Mouse (Mus musculus) lung, adult 18-20 months (tissue): ENCODE results near the gene Pmpca.

Experiments used
- DNase-seq, 2 experiments: peaks; one replicate each; pipeline ENCODE4 v3.0.0; 2022; ENCODE audit warnings: mixed read lengths in 2 of 2

Gene Pmpca

DNA sequence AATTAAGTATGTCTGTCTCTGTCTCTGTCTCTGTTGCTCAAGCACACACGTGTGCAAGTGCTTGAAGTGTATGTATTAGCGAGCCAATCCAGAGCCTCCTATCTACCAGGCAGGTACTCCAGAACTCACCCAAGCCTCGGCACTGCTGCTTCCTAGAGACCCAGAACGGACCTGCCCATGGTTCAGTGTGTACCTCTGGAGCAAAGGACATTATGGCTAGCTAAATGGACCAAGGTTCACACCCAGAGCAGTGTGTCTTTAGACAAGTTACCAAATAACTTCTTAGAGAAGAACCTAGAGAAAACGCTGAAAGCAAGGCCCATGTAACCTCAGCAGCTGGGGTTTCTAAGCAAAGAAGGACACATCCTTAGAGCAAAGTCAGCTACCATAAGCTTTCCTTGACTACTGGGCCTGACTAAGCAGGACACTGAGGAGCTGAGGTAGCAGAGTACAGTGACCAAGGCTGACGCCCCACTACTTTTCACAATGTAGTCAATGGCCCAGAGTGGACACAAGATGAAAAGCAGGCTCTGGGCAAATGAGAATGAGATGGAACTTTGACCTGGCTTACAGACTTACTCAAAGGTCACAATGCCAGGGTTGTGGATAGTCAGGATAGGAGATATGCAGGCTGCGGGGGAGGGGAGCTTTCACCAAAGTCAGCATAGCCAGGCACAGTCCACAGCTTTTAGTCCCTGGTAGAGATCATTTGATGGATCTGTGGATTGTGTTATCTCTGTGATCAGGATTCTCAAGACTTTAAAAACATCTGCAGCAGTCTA lies 45.8 kb downstream of the Pmpca start:
- DNase-seq = no peak

DNA sequence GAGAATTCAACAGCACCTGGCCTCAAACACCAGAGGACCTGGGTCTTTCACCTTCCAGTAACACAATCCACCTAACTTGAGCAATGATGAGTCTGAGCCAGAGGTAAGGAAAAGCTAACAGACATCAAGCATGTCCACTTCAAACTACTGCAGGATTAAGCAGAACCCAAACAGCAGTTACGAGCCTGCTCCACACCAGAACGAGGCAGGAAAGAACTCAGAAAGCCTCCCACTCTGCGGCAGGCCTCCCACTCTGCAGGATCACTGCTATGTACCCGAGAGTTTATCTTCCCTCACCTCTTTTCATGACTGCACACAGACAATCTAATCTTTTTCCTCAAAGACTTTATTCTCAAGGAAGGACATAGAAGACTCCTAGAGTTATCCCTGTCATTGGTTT lies 48.1 kb downstream of the Pmpca start:
- DNase-seq = no peak

DNA sequence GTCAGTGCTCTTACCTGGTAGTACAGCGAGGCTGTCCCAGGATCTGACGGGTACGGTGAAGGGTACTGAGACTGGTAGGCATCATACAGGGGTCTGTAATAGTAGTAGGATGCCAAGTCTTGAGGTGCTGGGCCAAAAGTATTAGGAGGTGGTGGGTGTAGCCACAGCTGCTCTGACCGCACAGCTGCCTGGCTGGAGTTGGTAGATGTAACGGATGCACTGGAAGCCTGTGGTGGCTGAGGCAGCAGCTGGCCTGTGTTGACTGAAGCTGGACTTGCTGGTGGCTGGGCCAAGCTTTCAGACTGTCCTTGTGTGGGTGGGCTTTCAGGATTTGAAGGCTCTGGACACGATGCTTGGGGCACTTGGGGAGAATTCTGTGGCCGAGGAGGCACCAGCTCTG lies 49.2 kb downstream of the Pmpca start:
- no peak for DNase-seq

DNA sequence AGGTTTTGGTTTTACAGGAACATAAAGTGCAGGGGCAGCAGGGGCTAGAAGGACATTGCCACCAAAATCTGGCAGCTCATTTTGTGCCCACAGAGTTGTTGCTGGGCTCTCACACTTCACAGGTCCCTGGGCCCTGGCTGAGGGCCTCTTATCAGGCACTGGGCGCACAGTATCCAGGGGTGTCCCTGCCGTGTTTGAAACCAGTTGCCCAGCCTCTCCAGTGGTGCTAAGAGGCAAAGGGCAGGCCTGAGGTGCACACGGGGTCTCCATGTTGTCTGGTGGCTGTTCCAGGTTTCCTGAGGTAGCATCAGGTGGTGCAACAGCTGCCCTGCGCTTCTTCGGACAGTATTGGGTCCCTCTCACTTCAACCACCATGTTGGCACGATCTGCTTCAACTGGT lies 50.5 kb downstream of the Pmpca start:
- DNase-seq = no peak

DNA sequence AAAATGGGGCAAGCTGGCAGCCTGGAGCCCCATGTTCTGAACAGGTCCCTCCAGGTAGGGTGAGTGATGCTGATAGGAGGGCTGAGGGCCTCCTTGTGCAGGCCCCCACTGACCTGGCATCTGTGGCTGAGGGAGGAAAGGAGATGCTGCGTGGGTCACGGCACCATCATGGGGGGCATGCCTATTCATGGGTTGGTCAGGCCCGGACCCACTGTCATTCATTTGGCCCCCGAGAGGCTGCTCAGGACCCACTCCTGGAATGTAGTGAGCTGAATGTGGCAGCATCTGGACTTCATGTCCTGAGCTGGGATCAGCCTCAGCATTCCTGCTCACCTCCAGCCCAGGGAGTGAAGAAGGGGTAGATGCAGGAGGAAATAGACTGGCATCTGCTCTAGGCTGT lies 52.1 kb downstream of the Pmpca start:
- no peak for DNase-seq

DNA sequence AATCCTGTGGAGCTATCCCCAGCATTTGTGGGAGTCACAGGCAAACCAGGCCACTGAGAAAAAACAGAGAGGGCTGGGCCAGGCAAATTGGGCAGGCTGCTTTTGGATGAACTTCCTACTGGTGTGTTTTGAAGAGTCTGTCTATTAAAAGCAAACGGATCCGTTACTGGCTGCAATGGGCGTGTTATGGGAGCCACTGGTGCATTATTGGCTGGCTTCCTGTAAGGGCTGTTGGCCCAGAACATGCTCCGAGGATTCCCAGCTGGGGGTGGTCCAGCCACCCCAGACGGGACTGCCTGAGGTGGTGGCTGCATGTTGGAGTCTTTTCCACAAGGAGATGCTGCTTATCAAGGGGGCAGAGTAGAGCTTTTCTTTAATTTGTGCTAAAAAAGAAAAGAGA lies 52.5 kb downstream of the Pmpca start:
- DNase-seq = no peak

DNA sequence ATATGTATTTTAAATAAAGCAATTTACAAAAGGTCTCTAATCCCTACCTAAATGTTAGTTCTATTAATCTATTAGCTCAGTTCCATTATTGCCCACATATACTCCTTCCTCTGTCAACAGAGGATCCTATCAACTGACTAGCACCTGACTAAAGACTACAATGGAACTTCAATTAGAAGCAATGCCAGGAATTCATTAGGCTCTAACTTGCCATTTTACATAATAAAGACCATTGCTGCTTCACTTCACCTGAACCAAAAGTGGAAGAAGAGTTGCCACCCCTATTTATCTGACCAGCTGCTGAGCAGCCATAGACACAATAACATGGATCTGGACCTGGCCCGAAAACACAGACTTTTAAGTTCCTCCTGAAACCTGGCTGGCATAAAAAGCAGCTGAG lies 53.7 kb downstream of the Pmpca start:
- no peak for DNase-seq

GRCm38 (mm10) chr2:26443876-26444275 lies 54.7 kb downstream of the Pmpca start:
- DNase-seq = no peak

GRCm38 (mm10) chr2:26444368-26444767 lies 55.2 kb downstream of the Pmpca start:
- peak; percentile 44 to 50 for DNase-seq

DNA sequence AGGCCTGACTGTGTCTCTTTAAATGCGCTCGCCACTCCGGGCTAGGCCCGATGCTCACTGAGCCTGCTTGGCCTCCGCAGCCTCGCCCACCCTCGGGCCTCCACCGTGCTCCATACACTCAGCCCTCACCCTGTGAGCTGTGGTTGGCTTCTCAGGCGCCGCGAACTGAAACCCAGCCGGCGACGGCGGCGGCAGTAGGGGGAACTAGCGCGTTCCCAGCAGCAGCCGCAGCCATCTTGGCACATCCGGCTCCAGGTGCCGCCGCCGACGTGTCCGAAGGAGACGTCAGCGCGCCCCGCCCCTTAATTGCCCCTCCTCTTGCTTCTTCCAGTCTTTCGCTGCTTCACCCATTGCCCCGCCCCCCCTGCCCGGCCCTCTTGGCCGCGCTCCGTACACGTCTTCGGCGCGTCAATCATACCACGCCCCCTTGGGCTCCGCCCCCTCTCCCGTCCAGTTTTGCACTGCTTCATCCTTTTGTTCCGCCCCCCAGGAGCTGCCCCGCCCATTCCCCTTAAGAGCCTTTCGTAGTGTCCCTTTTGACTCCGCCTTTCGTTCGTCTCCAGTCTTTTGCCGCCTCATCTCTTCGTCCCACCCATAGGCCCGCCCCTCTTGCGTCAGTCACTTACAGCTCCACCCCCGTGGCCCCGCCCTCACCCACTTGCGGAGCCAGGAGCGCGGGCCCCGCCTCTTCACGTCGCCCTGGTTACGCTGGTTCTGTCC lies 56.0 kb downstream of the Pmpca start, which contains the start of gene Sec16a:
TSS of gene Sec16a (minus strand) at position 271 of the 720 bp plus-strand sequence.
- peak; percentile 100 for DNase-seq

DNA sequence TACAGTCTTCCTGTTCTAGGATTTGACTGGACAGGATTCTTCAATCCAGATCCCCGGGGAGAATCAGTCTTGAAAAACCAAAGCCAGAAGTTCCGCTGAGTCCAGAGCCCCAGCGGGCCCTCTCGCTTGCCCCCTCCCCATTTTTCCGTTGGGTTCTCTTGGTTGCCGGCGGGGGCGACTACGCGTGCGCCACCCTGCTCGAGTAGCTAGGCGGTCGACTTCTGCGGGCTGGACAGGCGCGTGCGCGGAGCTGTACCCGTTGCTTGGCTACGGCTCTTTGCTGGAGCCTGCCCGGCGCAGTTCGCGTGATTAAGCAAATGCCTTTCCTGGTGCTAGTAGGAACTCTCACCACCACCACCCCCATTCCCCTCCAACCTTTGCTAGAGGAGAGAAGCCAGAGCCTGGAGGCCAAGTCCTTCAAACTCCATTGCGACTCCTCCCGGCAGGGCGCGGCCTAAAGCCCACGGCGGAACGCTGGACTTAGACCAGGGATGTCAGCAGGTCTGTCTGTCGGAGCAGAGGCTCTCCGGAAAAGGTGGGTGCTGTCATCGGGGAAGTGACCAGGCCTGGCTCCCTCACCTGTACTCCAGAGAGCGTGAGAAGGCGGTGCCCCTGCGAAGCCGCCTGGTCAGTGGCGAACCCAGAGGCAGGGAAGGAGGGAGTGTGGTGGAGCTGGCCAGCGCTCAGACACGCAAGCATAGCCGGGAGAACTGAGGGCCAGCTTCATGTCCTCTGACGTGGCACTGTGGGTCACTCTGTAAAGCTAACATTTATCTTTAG lies 56.7 kb downstream of the Pmpca start:
- peak; percentile 95 for DNase-seq

DNA sequence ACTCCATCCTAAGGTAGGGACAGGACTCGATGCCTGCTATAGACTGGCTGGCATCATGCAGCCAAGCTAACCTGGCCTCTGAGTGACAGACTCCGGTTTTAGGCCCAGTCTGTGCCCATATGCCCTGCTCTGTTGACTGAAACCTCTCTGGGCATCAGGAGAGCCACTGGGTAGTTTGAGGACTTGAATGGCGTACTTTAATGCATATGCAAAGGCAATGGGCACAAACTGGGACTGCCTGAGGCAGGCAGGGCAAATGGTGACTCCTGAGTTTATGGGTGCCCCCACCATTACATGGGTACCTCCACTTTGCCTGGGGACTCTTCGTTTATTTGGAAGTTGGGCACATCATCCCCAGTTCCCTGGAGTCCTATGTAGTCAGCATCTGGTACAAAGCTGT lies 57.5 kb downstream of the Pmpca start:
- no peak for DNase-seq
